Mouse (Mus musculus): Measurements from ENCODE around the gene Tnpo2. TPM values are rescaled to one million over a fixed set of nuclear protein-coding genes. Genes with fewer than 3 reads are reported as not detected.

The Tnpo2 gene
- polyA plus RNA-seq, 1 experiment from 2014 or later, result 16.2 TPM

DNA sequence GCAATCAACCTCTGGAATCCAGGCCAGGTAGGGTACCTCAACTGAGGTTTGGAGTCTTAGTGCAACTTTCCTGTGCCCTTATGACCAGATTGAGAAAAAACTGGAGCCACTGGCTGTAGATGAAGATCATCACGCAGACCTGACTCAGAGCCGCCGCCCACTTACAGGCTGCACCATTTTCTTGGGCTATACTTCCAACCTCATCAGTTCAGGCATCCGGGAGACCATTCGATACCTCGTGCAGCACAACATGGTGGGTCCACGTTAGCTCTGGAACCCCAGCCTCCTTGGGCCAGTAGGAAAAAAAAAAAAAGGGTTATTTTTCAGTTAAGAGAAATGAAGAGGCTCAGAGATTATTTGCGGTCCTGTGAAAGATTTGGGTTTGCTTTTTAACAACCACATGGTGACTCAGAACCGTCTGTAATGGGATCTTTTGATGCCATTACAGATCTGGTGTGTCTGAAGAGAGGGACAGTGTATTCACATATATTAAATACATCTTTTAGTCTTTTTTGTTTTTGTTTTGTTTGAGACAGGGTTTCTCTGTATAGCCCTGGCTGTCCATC, 35.7 kb downstream of the Tnpo2 start:
- 31% methylated on average over 9 of the region's 9 CpGs for WGBS (ENCODE audit: insufficient replicate concordance)
- Histone ChIP-seq H3K27ac (ENCODE audit: low read depth, low read length) (peak overlapping the region; percentile 96; the same call in 1 of the 2 replicates), H3K9me3 (replicated peaks; ENCODE audit: control insufficient read depth, low read length) (no peaks in the 10 kb centered on the region), H3K4me2 (peak overlapping the region; percentile 80), H3K36me3 (ENCODE audit: control insufficient read depth, insufficient read depth, low read length) (peaks cover 28% of the 10 kb centered on the region), H3K4me1 (ENCODE audit: control insufficient read depth, insufficient read depth, low read length) (peaks cover 8% of the 10 kb centered on the region), H3K27me3 (ENCODE audit: control insufficient read depth, insufficient read depth, low read length) (no peaks in the 10 kb centered on the region), H3K9ac (ENCODE audit: low read depth, low read length) (peak overlapping the region; percentile 97), H3K4me3 (ENCODE audit: low read depth, low read length) (peak overlapping the region; percentile 97)
- ATAC-seq (replicated peaks; ENCODE audit: insufficient number of reproducible peaks, low FRiP score, low TSS enrichment), result no peak

GRCm38 (mm10) chr8:85073041-85073612, 36.4 kb downstream of the Tnpo2 start:
- Histone ChIP-seq H3K9me3 (replicated peaks; ENCODE audit: control insufficient read depth, low read length) (no peaks in the 10 kb centered on the region), H3K9ac (ENCODE audit: low read depth, low read length) (no peak overlapping the region), H3K27ac (ENCODE audit: low read depth, low read length) (no peak overlapping the region), H3K4me1 (ENCODE audit: control insufficient read depth, insufficient read depth, low read length) (peaks cover 8% of the 10 kb centered on the region), H3K27me3 (ENCODE audit: control insufficient read depth, insufficient read depth, low read length) (no peaks in the 10 kb centered on the region), H3K4me2 (no peak overlapping the region), H3K36me3 (ENCODE audit: control insufficient read depth, insufficient read depth, low read length) (peaks cover 28% of the 10 kb centered on the region), H3K4me3 (ENCODE audit: low read depth, low read length) (no peak overlapping the region)
- WGBS (ENCODE audit: insufficient replicate concordance), result 85% methylated on average over 15 of the region's 15 CpGs
- ATAC-seq (replicated peaks; ENCODE audit: insufficient number of reproducible peaks, low FRiP score, low TSS enrichment), result no peak

DNA sequence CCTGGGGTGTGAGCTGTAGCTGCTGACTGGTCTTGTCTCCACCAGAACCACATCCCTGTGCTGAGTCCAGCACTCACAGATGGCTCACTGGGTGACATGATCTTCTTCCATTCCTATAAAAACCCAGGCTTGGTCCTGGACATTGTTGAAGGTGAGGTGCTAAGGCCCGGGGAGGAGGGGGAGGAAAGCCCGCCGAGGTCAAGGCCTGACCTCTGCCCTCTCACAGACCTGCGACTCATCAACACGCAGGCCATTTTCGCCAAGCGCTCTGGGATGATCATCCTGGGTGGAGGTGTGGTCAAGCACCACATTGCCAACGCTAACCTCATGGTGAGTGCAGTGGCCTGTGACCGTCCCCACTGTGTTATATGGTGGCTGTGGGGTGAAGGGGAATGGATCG, 37.5 kb downstream of the Tnpo2 start:
- 90% methylated on average over 10 of the region's 10 CpGs for WGBS (ENCODE audit: insufficient replicate concordance)
- peaks cover 8% of the 10 kb centered on the region for H3K4me1 ChIP-seq (ENCODE audit: control insufficient read depth, insufficient read depth, low read length)
- H3K27me3 ChIP-seq (ENCODE audit: control insufficient read depth, insufficient read depth, low read length), result no peaks in the 10 kb centered on the region
- ATAC-seq (replicated peaks; ENCODE audit: insufficient number of reproducible peaks, low FRiP score, low TSS enrichment), result no peak
- peaks cover 28% of the 10 kb centered on the region for H3K36me3 ChIP-seq (ENCODE audit: control insufficient read depth, insufficient read depth, low read length)
- no peak overlapping the region for H3K4me2 ChIP-seq
- H3K4me3 ChIP-seq (ENCODE audit: low read depth, low read length), result no peak overlapping the region
- H3K9ac ChIP-seq (ENCODE audit: low read depth, low read length), result no peak overlapping the region
- H3K27ac ChIP-seq (ENCODE audit: low read depth, low read length), result no peak overlapping the region
- no peaks in the 10 kb centered on the region for H3K9me3 ChIP-seq (replicated peaks; ENCODE audit: control insufficient read depth, low read length)

GRCm38 (mm10) chr8:85074617-85075016, 37.9 kb downstream of the Tnpo2 start:
- H3K27me3 ChIP-seq (ENCODE audit: control insufficient read depth, insufficient read depth, low read length), result no peaks in the 10 kb centered on the region
- ATAC-seq (replicated peaks; ENCODE audit: insufficient number of reproducible peaks, low FRiP score, low TSS enrichment), result no peak
- H3K27ac ChIP-seq (ENCODE audit: low read depth, low read length), result no peak overlapping the region
- H3K4me2 ChIP-seq, result no peak overlapping the region
- H3K4me1 ChIP-seq (ENCODE audit: control insufficient read depth, insufficient read depth, low read length), result peaks cover 11% of the 10 kb centered on the region
- WGBS (ENCODE audit: insufficient replicate concordance), result 89% methylated on average over 10 of the region's 10 CpGs
- no peaks in the 10 kb centered on the region for H3K9me3 ChIP-seq (replicated peaks; ENCODE audit: control insufficient read depth, low read length)
- H3K36me3 ChIP-seq (ENCODE audit: control insufficient read depth, insufficient read depth, low read length), result peaks cover 28% of the 10 kb centered on the region
- H3K4me3 ChIP-seq (ENCODE audit: low read depth, low read length), result no peak overlapping the region
- H3K9ac ChIP-seq (ENCODE audit: low read depth, low read length), result no peak overlapping the region

DNA sequence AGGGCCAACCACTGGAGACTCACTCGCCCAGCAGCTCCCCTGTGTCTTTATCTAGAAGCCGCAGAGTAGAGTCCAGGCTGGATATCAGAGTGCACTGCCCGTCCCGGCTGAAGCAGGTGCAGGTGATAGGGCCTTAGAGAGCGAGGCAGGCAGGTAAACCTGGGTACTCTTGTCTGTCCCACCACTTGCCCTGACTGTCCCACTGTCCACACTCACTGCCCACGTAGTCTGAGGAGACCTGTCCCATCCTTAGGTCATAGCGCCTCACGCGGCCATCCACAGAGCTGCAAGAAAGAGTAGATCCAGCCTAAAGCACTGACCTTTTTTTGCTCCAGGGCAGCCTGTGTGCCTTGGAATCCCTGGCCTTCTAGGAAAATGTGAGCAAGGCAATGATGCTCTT, 39.3 kb downstream of the Tnpo2 start:
- Histone ChIP-seq H3K27me3 (ENCODE audit: control insufficient read depth, insufficient read depth, low read length) (no peaks in the 10 kb centered on the region), H3K9me3 (replicated peaks; ENCODE audit: control insufficient read depth, low read length) (no peaks in the 10 kb centered on the region), H3K27ac (ENCODE audit: low read depth, low read length) (no peak overlapping the region), H3K4me2 (no peak overlapping the region), H3K36me3 (ENCODE audit: control insufficient read depth, insufficient read depth, low read length) (peaks cover 28% of the 10 kb centered on the region), H3K4me1 (ENCODE audit: control insufficient read depth, insufficient read depth, low read length) (peaks cover 14% of the 10 kb centered on the region), H3K9ac (ENCODE audit: low read depth, low read length) (no peak overlapping the region), H3K4me3 (ENCODE audit: low read depth, low read length) (no peak overlapping the region)
- no peak for ATAC-seq (replicated peaks; ENCODE audit: insufficient number of reproducible peaks, low FRiP score, low TSS enrichment)
- 75% methylated on average over 9 of the region's 9 CpGs for WGBS (ENCODE audit: insufficient replicate concordance)

DNA sequence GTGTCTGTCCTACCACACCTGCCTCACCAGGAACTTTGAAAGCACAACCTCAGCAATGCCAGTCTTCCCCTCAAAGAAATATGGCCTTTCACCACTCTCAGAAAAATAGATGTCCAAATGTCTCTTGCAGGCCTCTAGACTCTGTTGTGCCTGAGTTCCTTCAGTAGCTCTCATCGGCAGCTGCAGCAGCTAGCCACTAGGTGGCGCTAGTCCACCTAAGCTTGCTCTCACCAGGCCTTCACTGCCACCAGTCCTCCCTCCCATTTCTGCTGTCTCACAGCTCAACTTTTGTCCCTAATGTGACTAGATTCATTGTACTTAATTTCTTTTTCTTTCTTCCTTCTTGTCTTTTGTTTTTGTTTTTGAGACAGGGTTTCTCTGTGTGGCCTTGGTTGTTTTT, 40.3 kb downstream of the Tnpo2 start:
- no peak overlapping the region for H3K4me3 ChIP-seq (ENCODE audit: low read depth, low read length)
- H3K27me3 ChIP-seq (ENCODE audit: control insufficient read depth, insufficient read depth, low read length), result no peaks in the 10 kb centered on the region
- H3K9me3 ChIP-seq (replicated peaks; ENCODE audit: control insufficient read depth, low read length), result no peaks in the 10 kb centered on the region
- no peak overlapping the region for H3K27ac ChIP-seq (ENCODE audit: low read depth, low read length)
- peaks cover 28% of the 10 kb centered on the region for H3K36me3 ChIP-seq (ENCODE audit: control insufficient read depth, insufficient read depth, low read length)
- no peak for ATAC-seq (replicated peaks; ENCODE audit: insufficient number of reproducible peaks, low FRiP score, low TSS enrichment)
- WGBS (ENCODE audit: insufficient replicate concordance), result 0% methylated on average over 2 of the region's 2 CpGs
- H3K4me2 ChIP-seq, result no peak overlapping the region
- no peak overlapping the region for H3K9ac ChIP-seq (ENCODE audit: low read depth, low read length)
- H3K4me1 ChIP-seq (ENCODE audit: control insufficient read depth, insufficient read depth, low read length), result peaks cover 20% of the 10 kb centered on the region

DNA sequence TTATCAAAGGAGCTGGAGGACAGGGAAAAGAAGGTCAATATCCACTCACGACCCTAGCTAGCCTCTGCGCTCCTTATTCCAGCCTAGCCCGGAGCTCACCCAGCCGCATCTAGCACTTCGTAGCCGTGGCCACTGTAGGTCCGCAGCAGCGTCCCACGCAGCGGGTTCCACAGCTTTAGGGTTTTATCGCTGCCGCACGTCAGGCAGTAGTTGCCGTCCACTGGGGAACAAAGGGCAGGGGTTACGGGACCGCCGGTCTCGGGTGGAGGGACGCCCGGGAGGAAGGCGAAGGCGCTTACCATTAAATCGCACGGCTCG, 43.5 kb downstream of the Tnpo2 start:
- H3K4me2 ChIP-seq, result peak overlapping the region; percentile 96

DNA sequence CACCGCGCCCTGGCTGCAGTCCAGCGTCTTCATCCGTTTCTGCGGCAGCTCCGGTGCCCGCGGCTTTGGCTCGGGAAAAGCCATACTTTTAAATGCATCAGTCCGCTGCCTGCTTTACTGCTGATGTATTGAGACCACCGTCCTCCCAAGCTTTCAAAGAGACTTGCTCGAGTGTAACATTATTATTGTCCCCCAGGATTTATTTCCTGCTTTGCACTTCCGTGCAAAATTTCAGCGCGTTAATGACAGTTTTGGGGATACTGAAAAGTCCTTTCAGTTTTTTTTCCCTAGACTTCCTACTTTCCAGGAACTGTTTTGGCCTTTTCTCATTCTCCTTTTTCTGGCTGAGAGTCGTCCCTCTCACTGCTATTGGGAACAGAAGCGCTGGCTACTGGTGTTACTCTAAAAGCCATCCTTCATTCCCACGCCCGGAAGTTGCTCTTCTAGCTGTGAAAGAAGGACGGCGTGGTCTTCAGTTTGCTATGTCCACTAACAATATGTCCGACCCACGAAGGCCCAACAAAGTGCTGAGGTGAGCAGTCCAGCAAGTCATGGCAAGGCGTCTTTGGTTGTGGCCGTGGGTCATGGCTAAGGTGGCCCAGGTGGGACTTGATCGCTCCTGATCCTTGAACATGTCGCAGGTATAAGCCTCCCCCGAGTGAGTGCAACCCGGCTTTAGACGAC, 44.0 kb downstream of the Tnpo2 start, which contains the start of gene Wdr83os:
Gene Wdr83os, plus strand, starts transcription at position 209 of the 684 bp plus-strand sequence.
- Histone ChIP-seq H3K4me2 (peak within 1 kb of the TSS; percentile 96), H3K36me3 (ENCODE audit: control insufficient read depth, insufficient read depth, low read length) (peaks cover 10% of the 10 kb centered on the region), H3K4me1 (ENCODE audit: control insufficient read depth, insufficient read depth, low read length) (peaks cover 21% of the 10 kb centered on the region), H3K9me3 (replicated peaks; ENCODE audit: control insufficient read depth, low read length) (no peaks in the 10 kb centered on the region), H3K9ac (ENCODE audit: low read depth, low read length) (peak within 1 kb of the TSS; percentile 87), H3K4me3 (ENCODE audit: low read depth, low read length) (peak within 1 kb of the TSS; percentile 62), H3K27ac (ENCODE audit: low read depth, low read length) (no peak within 1 kb of the TSS), H3K27me3 (ENCODE audit: control insufficient read depth, insufficient read depth, low read length) (no peaks in the 10 kb centered on the region)
- under 1% methylated on average over 30 of the region's 30 CpGs for WGBS (ENCODE audit: insufficient replicate concordance)
- no peak for ATAC-seq (replicated peaks; ENCODE audit: insufficient number of reproducible peaks, low FRiP score, low TSS enrichment)

More for the DNA sequence above, 43.5 kb downstream of the Tnpo2 start:
- Histone ChIP-seq H3K9ac (ENCODE audit: low read depth, low read length) (peak overlapping the region; percentile 87), H3K36me3 (ENCODE audit: control insufficient read depth, insufficient read depth, low read length) (peaks cover 15% of the 10 kb centered on the region), H3K4me1 (ENCODE audit: control insufficient read depth, insufficient read depth, low read length) (peaks cover 21% of the 10 kb centered on the region), H3K27me3 (ENCODE audit: control insufficient read depth, insufficient read depth, low read length) (no peaks in the 10 kb centered on the region), H3K9me3 (replicated peaks; ENCODE audit: control insufficient read depth, low read length) (no peaks in the 10 kb centered on the region), H3K27ac (ENCODE audit: low read depth, low read length) (no peak overlapping the region), H3K4me3 (ENCODE audit: low read depth, low read length) (peak overlapping the region; percentile 62)
- WGBS (ENCODE audit: insufficient replicate concordance), result 1% methylated on average over 25 of the region's 25 CpGs
- no peak for ATAC-seq (replicated peaks; ENCODE audit: insufficient number of reproducible peaks, low FRiP score, low TSS enrichment)

Data from heart, embryonic 11.5 days (tissue).